Mouse (Mus musculus) stomach, postnatal 0 days (tissue): ENCODE data around the gene Hand1.

Experiments
- CTCF ChIP-seq: IDR thresholded peaks from 2 replicates; pipeline ENCODE4 v1.5.1; 2016; ENCODE audit warnings: antibody characterized with exemption, low read depth, mild to moderate bottlenecking, moderate library complexity
- EP300 ChIP-seq: optimal IDR thresholded peaks from 2 replicates; pipeline ENCODE3; 2016; ENCODE audit warnings: antibody characterized with exemption

GRCm38 (mm10) chr11:57819999-57820581 is 12.5 kb downstream of the Hand1 start:
- no peak for TF ChIP-seq EP300
- peak; percentile 97 for TF ChIP-seq CTCF
